Mouse (Mus musculus) midbrain, embryonic 11.5 days (tissue): ENCODE measurements at regions not wholly inside any gene's neighbourhood (a gene's known extent, or its start where the extent isn't known, plus 50 kb on each side); places are given as distances from the start of the nearest gene placed in this dataset.

Experiments used
- ATAC-seq: fragments of 200-750 bp; cut with Nextera tagmentation; 2 replicates; pipeline ENCODE4 v1.8.0; 2017; ENCODE audit warnings: moderate TSS enrichment, moderate library complexity; ENCODE audit not compliant: low FRiP score
- DNase-seq: peaks from one replicate; pipeline ENCODE4 v3.0.0; 2015; ENCODE audit warnings: low spot score; ENCODE audit errors: missing footprints
- H3K27ac ChIP-seq: fragments of 300-500 bp; sonication (generic); 2 replicates; pipeline ENCODE4 v1.5.1; 2014; ENCODE audit warnings: low read depth, low read length
- H3K27me3 ChIP-seq: fragments of 300-500 bp; sonication (generic); 2 replicates; pipeline ENCODE4 v1.6.1; 2014; ENCODE audit warnings: mild to moderate bottlenecking, low read length, moderate library complexity, mixed read lengths; ENCODE audit not compliant: control insufficient read depth, insufficient read depth
- H3K36me3 ChIP-seq: fragments of 300-500 bp; sonication (generic); 2 replicates; pipeline ENCODE4 v1.6.1; 2014; ENCODE audit warnings: mild to moderate bottlenecking, low read length, moderate library complexity, mixed read lengths; ENCODE audit not compliant: control insufficient read depth, insufficient read depth
- H3K4me1 ChIP-seq: fragments of 300-500 bp; sonication (generic); 2 replicates; pipeline ENCODE4 v1.6.1; 2014; ENCODE audit warnings: low read length; ENCODE audit not compliant: control insufficient read depth, insufficient read depth
- H3K4me2 ChIP-seq: fragments of 300-500 bp; sonication (generic); 2 replicates; pipeline ENCODE4 v1.6.1; 2014; ENCODE audit warnings: mild to moderate bottlenecking, moderate library complexity
- H3K4me3 ChIP-seq: fragments of 300-500 bp; sonication (generic); 2 replicates; pipeline ENCODE4 v1.5.1; 2014; ENCODE audit warnings: low read depth, low read length
- H3K9ac ChIP-seq: fragments of 300-500 bp; sonication (generic); 2 replicates; pipeline ENCODE4 v1.6.1; 2014; ENCODE audit warnings: low read length
- H3K9me3 ChIP-seq: fragments of 300-500 bp; sonication (generic); 2 replicates; pipeline ENCODE4 v1.6.1; 2016; ENCODE audit warnings: low read length; ENCODE audit not compliant: control insufficient read depth
- WGBS: fragments of 180-500 bp; shearing (Covaris S2); extraction: QIAGEN DNeasy Blood & Tissue Kit; methylation state at CpG from one replicate; pipeline ENCODE4 v1.1.7; 2014; 5-methylcytosine and 5-hydroxymethylcytosine counted together

DNA sequence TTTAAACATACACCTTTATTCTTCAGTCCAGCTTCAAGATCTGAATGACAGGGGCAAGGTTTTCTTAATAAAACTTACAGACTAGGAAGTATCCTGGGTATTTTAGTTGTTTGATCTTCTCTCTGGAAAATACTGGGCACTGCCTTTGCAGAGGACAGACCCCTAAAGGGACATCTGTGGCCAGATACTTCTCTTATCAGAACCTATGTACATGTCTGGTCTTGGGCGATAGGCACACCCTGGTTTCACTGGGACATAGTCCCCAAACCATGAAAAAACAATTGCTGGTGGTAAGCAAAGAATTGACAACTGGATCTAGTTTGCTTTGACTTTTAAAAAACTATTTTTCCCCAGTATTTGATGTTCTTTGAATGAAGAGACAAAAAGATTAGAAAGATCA is 189.5 kb upstream of the Veph1 start:
- no peak for ATAC-seq

GRCm38 (mm10) chr3:66480718-66481117 is 184.1 kb upstream of the Veph1 start:
- no peak overlapping the region for H3K9ac ChIP-seq
- no peaks in the 10 kb centered on the region for H3K27me3 ChIP-seq
- H3K27ac ChIP-seq, result no peak overlapping the region
- DNase-seq, result no peak
- no peaks in the 10 kb centered on the region for H3K9me3 ChIP-seq
- WGBS, result 83% methylated on average over 6 of the region's 6 CpGs
- H3K36me3 ChIP-seq, result no peaks in the 10 kb centered on the region
- ATAC-seq, result no peak
- no peak overlapping the region for H3K4me2 ChIP-seq
- H3K4me3 ChIP-seq, result no peak overlapping the region
- H3K4me1 ChIP-seq, result no peaks in the 10 kb centered on the region

More for the DNA sequence above, 189.5 kb upstream of the Veph1 start:
- Histone ChIP-seq H3K27me3 (no peaks in the 10 kb centered on the region), H3K4me3 (no peak overlapping the region), H3K9me3 (no peaks in the 10 kb centered on the region), H3K4me1 (no peaks in the 10 kb centered on the region), H3K4me2 (no peak overlapping the region), H3K36me3 (no peaks in the 10 kb centered on the region), H3K27ac (no peak overlapping the region), H3K9ac (no peak overlapping the region)
- DNase-seq, result no peak
- WGBS, result 92% methylated on average over 1 of the region's 1 CpGs

- Histone ChIP-seq H3K4me1 (no peaks in the 10 kb centered on the region), H3K4me2 (no peak overlapping the region), H3K27me3 (no peaks in the 10 kb centered on the region), H3K4me3 (no peak overlapping the region), H3K9me3 (no peaks in the 10 kb centered on the region), H3K36me3 (no peaks in the 10 kb centered on the region), H3K9ac (no peak overlapping the region), H3K27ac (no peak overlapping the region)
- no peak for DNase-seq
- 74% methylated on average over 4 of the region's 4 CpGs for WGBS
- ATAC-seq, result no peak
Measured at GRCm38 (mm10) chr3:66479266-66479665, 182.6 kb upstream of the Veph1 start.

DNA sequence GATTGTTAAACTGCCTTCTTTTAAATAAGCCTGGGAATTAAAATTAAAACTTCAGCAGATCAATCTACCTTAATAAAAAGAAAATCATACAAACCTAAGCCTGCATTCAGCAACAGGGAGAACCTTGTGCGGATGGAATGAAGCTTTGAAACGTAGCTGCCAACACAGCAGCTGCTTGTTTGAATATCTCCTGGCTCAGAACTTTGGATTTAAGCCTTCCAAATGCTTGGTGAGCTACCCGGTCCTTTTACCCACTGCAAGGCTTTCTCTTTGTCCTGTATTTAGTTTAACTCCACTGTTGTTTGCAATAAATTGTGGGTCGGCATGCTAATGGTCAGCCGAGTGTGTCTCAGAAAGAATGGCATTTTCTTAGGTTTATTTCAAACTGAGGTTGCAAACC is 169.7 kb upstream of the Veph1 start:
- Histone ChIP-seq H3K27ac (no peak overlapping the region), H3K27me3 (no peaks in the 10 kb centered on the region), H3K36me3 (no peaks in the 10 kb centered on the region), H3K9me3 (no peaks in the 10 kb centered on the region), H3K9ac (no peak overlapping the region), H3K4me1 (no peaks in the 10 kb centered on the region), H3K4me2 (no peak overlapping the region), H3K4me3 (no peak overlapping the region)
- ATAC-seq, result no peak
- 83% methylated on average over 5 of the region's 5 CpGs for WGBS
- DNase-seq, result no peak

- Histone ChIP-seq H3K36me3 (no peaks in the 10 kb centered on the region), H3K9ac (no peak overlapping the region), H3K27me3 (no peaks in the 10 kb centered on the region), H3K4me2 (no peak overlapping the region), H3K27ac (no peak overlapping the region), H3K4me1 (no peaks in the 10 kb centered on the region), H3K9me3 (no peaks in the 10 kb centered on the region), H3K4me3 (no peak overlapping the region)
- 89% methylated on average over 1 of the region's 1 CpGs for WGBS
- DNase-seq, result no peak
- no peak for ATAC-seq
Measured at GRCm38 (mm10) chr3:66465371-66465770, 168.7 kb upstream of the Veph1 start.

- H3K36me3 ChIP-seq, result no peaks in the 10 kb centered on the region
- H3K27me3 ChIP-seq, result no peaks in the 10 kb centered on the region
- DNase-seq (no peak), ATAC-seq (no peak)
- no peak overlapping the region for H3K4me3 ChIP-seq
- H3K4me1 ChIP-seq, result no peaks in the 10 kb centered on the region
- no peak overlapping the region for H3K4me2 ChIP-seq
- WGBS, result 94% methylated on average over 1 of the region's 1 CpGs
- no peak overlapping the region for H3K9ac ChIP-seq
- H3K9me3 ChIP-seq, result no peaks in the 10 kb centered on the region
- no peak overlapping the region for H3K27ac ChIP-seq
Measured at GRCm38 (mm10) chr3:66462341-66462740, 165.7 kb upstream of the Veph1 start.

GRCm38 (mm10) chr3:66446274-66447159 is 149.9 kb upstream of the Veph1 start:
- no peaks in the 10 kb centered on the region for H3K27me3 ChIP-seq
- no peak overlapping the region for H3K4me3 ChIP-seq
- 86% methylated on average over 10 of the region's 10 CpGs for WGBS
- DNase-seq, result no peak
- no peak for ATAC-seq
- no peak overlapping the region for H3K27ac ChIP-seq
- no peak overlapping the region for H3K9ac ChIP-seq
- H3K4me2 ChIP-seq, result no peak overlapping the region
- H3K36me3 ChIP-seq, result no peaks in the 10 kb centered on the region
- no peaks in the 10 kb centered on the region for H3K9me3 ChIP-seq
- no peaks in the 10 kb centered on the region for H3K4me1 ChIP-seq

- Histone ChIP-seq H3K4me1 (no peaks in the 10 kb centered on the region), H3K9me3 (no peaks in the 10 kb centered on the region), H3K4me2 (no peak overlapping the region), H3K36me3 (no peaks in the 10 kb centered on the region), H3K27ac (no peak overlapping the region), H3K27me3 (no peaks in the 10 kb centered on the region), H3K9ac (no peak overlapping the region), H3K4me3 (no peak overlapping the region)
- ATAC-seq (no peak), DNase-seq (peak; percentile 72)
Measured at GRCm38 (mm10) chr3:66433216-66433615, 136.6 kb upstream of the Veph1 start.

- H3K9ac ChIP-seq, result no peak overlapping the region
- no peak overlapping the region for H3K4me3 ChIP-seq
- no peaks in the 10 kb centered on the region for H3K36me3 ChIP-seq
- H3K9me3 ChIP-seq, result no peaks in the 10 kb centered on the region
- DNase-seq (no peak), ATAC-seq (peak; percentile 74)
- H3K4me2 ChIP-seq, result no peak overlapping the region
- H3K4me1 ChIP-seq, result no peaks in the 10 kb centered on the region
- H3K27ac ChIP-seq, result no peak overlapping the region
- no peaks in the 10 kb centered on the region for H3K27me3 ChIP-seq
- 50% methylated on average over 3 of the region's 3 CpGs for WGBS
Measured at GRCm38 (mm10) chr3:66430187-66430586, 133.6 kb upstream of the Veph1 start.
